Mouse (Mus musculus) MEL (cell line): ENCODE results near the gene Ylpm1. TPM values are rescaled to one million over a fixed set of nuclear protein-coding genes. Genes with fewer than 3 reads are reported as not detected.

Experiments
- DNase-seq: peaks from one replicate; pipeline ENCODE4 v3.0.0; 2011; ENCODE audit warnings: low read depth, low spot score
- H3K27ac ChIP-seq: 2 replicates; pipeline ENCODE4 v1.5.1; 2012; ENCODE audit warnings: low read depth, mild to moderate bottlenecking, control low read depth, low read length, moderate library complexity; ENCODE audit not compliant: control insufficient read depth
- H3K27me3 ChIP-seq, 2 experiments: fragments of 150-350 bp in 1 of 2; sonication (generic) in 1 of 2; 2 replicates each; pipeline ENCODE4 v1.6.1; 2012; ENCODE audit warnings: low read length in 2 of 2, mild to moderate bottlenecking in 2 of 2, improper control_type of control experiment in 1 of 2, moderate library complexity in 1 of 2; ENCODE audit not compliant: insufficient read depth in 2 of 2, control insufficient read depth in 1 of 2
- H3K36me3 ChIP-seq, 2 experiments: 2 replicates each; pipeline ENCODE4 v1.6.1; 2012 to 2014; ENCODE audit warnings: low read length in 2 of 2, improper control_type of control experiment in 1 of 2, inconsistent platforms in 1 of 2, mild to moderate bottlenecking in 1 of 2; ENCODE audit not compliant: insufficient read depth in 2 of 2, control insufficient read depth in 1 of 2
- H3K4me1 ChIP-seq, 2 experiments: fragments of 150-350 bp in 1 of 2; sonication (generic) in 1 of 2; 2 replicates each; pipeline ENCODE4 v1.6.1; 2012; ENCODE audit warnings: low read length in 2 of 2, improper control_type of control experiment in 1 of 2, mild to moderate bottlenecking in 1 of 2; ENCODE audit not compliant: insufficient read depth in 2 of 2, control insufficient read depth in 1 of 2
- H3K4me3 ChIP-seq, 2 experiments: fragments of 150-350 bp in 1 of 2; sonication (generic) in 1 of 2; 2 replicates each; pipeline ENCODE4 v1.5.1; 2012; ENCODE audit warnings: low read depth in 2 of 2, low read length in 2 of 2, mild to moderate bottlenecking in 2 of 2, moderate library complexity in 2 of 2, control low read depth in 1 of 2, improper control_type of control experiment in 1 of 2; ENCODE audit not compliant: control insufficient read depth in 1 of 2, insufficient read depth in 1 of 2
- H3K79me2 ChIP-seq: 2 replicates; pipeline ENCODE4 v1.6.1; 2012; ENCODE audit warnings: mild to moderate bottlenecking, low read length, moderate library complexity; ENCODE audit not compliant: control insufficient read depth, poor library complexity, insufficient read depth
- H3K9ac ChIP-seq: 2 replicates; pipeline ENCODE4 v1.6.1; 2012; ENCODE audit warnings: low read depth, mild to moderate bottlenecking, control low read depth, low read length, moderate library complexity; ENCODE audit not compliant: control insufficient read depth, poor library complexity, severe bottlenecking
- H3K9me3 ChIP-seq: fragments of 150-350 bp; sonication (generic); replicated peaks from 2 replicates; pipeline ENCODE4 v1.6.1; 2012; ENCODE audit warnings: mild to moderate bottlenecking, low read length, improper control_type of control experiment, moderate library complexity; ENCODE audit not compliant: insufficient read depth
- BHLHE40 ChIP-seq: IDR thresholded peaks from 2 replicates; pipeline ENCODE4 v1.6.1; 2012; ENCODE audit warnings: low read depth, mild to moderate bottlenecking, inconsistent platforms, low read length, improper control_type of control experiment, borderline replicate concordance
- CTCF ChIP-seq, 3 experiments: IDR thresholded peaks in 2 of 3; conservative IDR thresholded peaks in 1 of 3; 2 replicates each; pipeline ENCODE4 v1.5.1; 2011 to 2012; ENCODE audit warnings: low read length in 3 of 3, low read depth in 2 of 3, mild to moderate bottlenecking in 2 of 3, improper control_type of control experiment in 1 of 3, inconsistent platforms in 1 of 3, mixed read lengths in 1 of 3, moderate library complexity in 1 of 3; ENCODE audit not compliant: control insufficient read depth in 1 of 3, insufficient read depth in 1 of 3, poor library complexity in 1 of 3, severe bottlenecking in 1 of 3
- ELF1 ChIP-seq: IDR thresholded peaks from 2 replicates; pipeline ENCODE4 v1.6.1; 2014; ENCODE audit warnings: low read depth, mild to moderate bottlenecking, inconsistent platforms, low read length, improper control_type of control experiment, moderate library complexity
- EP300 ChIP-seq, 2 experiments: IDR thresholded peaks; 2 replicates each; pipeline ENCODE4 v1.6.1; 2011; ENCODE audit warnings: improper control_type of control experiment in 2 of 2, low read length in 2 of 2, low read depth in 1 of 2, mild to moderate bottlenecking in 1 of 2
- ETS1 ChIP-seq: IDR thresholded peaks from 2 replicates; pipeline ENCODE4 v1.6.1; 2012; ENCODE audit warnings: low read depth, mild to moderate bottlenecking, inconsistent platforms, low read length, improper control_type of control experiment, moderate library complexity
- GATA1 ChIP-seq: IDR thresholded peaks from 2 replicates; pipeline ENCODE4 v1.6.1; 2011; ENCODE audit warnings: low read depth, low read length, improper control_type of control experiment
- HCFC1 ChIP-seq: IDR thresholded peaks from 2 replicates; pipeline ENCODE4 v1.6.1; 2012; ENCODE audit warnings: low read depth, mild to moderate bottlenecking, inconsistent platforms, low read length, improper control_type of control experiment, moderate library complexity
- MAX ChIP-seq: IDR thresholded peaks from 2 replicates; pipeline ENCODE4 v1.6.1; 2011; ENCODE audit warnings: low read length, improper control_type of control experiment
- MEF2A ChIP-seq: IDR thresholded peaks from 2 replicates; pipeline ENCODE4 v1.6.1; 2014; ENCODE audit warnings: low read depth, mild to moderate bottlenecking, inconsistent platforms, low read length, improper control_type of control experiment; ENCODE audit not compliant: poor library complexity, insufficient replicate concordance, severe bottlenecking; ENCODE audit errors: extremely low read depth
- MXI1 ChIP-seq: IDR thresholded peaks from 2 replicates; pipeline ENCODE4 v1.6.1; 2011; ENCODE audit warnings: mild to moderate bottlenecking, low read depth, low read length, improper control_type of control experiment
- MYC ChIP-seq: IDR thresholded peaks from 2 replicates; pipeline ENCODE4 v1.6.1; 2011; ENCODE audit warnings: low read depth, mild to moderate bottlenecking, low read length, improper control_type of control experiment, moderate library complexity
- POLR2A ChIP-seq, 2 experiments: IDR thresholded peaks; 2 replicates each; pipeline ENCODE4 v1.6.1; 2011 to 2012; ENCODE audit warnings: low read length in 2 of 2, mild to moderate bottlenecking in 2 of 2, control low read depth in 1 of 2, improper control_type of control experiment in 1 of 2, low read depth in 1 of 2, moderate library complexity in 1 of 2; ENCODE audit not compliant: control insufficient read depth in 1 of 2, insufficient read depth in 1 of 2, poor library complexity in 1 of 2
- POLR2AphosphoS2 ChIP-seq: IDR thresholded peaks from 2 replicates; pipeline ENCODE4 v1.6.1; 2011; ENCODE audit warnings: low read length, improper control_type of control experiment
- RAD21 ChIP-seq: IDR thresholded peaks from 2 replicates; pipeline ENCODE4 v1.6.1; 2011; ENCODE audit warnings: mild to moderate bottlenecking, low read depth, low read length, improper control_type of control experiment
- RCOR1 ChIP-seq: IDR thresholded peaks from 2 replicates; pipeline ENCODE4 v1.6.1; 2012; ENCODE audit warnings: low read depth, mild to moderate bottlenecking, inconsistent platforms, low read length, improper control_type of control experiment
- SIN3A ChIP-seq: IDR thresholded peaks from 2 replicates; pipeline ENCODE4 v1.6.1; 2012; ENCODE audit warnings: low read length, improper control_type of control experiment, inconsistent platforms
- SMC3 ChIP-seq: IDR thresholded peaks from 2 replicates; pipeline ENCODE4 v1.6.1; 2011; ENCODE audit warnings: low read depth, low read length, improper control_type of control experiment
- TAL1 ChIP-seq: IDR thresholded peaks from 2 replicates; pipeline ENCODE4 v1.6.1; 2012; ENCODE audit warnings: mild to moderate bottlenecking, inconsistent platforms, low read length, moderate library complexity, mixed read lengths
- TCF12 ChIP-seq: IDR thresholded peaks from 2 replicates; pipeline ENCODE4 v1.6.1; 2014; ENCODE audit warnings: low read depth, mild to moderate bottlenecking, inconsistent platforms, low read length, improper control_type of control experiment, moderate library complexity
- USF1 ChIP-seq: IDR thresholded peaks from 2 replicates; pipeline ENCODE4 v1.6.1; 2014; ENCODE audit warnings: low read depth, mild to moderate bottlenecking, inconsistent platforms, low read length, improper control_type of control experiment, moderate library complexity
- USF2 ChIP-seq, 2 experiments: IDR thresholded peaks; 2 replicates each; pipeline ENCODE4 v1.6.1; 2011 to 2012; ENCODE audit warnings: improper control_type of control experiment in 2 of 2, low read length in 2 of 2, borderline replicate concordance in 1 of 2, inconsistent platforms in 1 of 2, low read depth in 1 of 2, mild to moderate bottlenecking in 1 of 2; ENCODE audit not compliant: insufficient read depth in 1 of 2
- ZNF384 ChIP-seq: IDR thresholded peaks from 2 replicates; pipeline ENCODE4 v1.6.1; 2012; ENCODE audit warnings: low read depth, mild to moderate bottlenecking, inconsistent platforms, low read length, improper control_type of control experiment
- polyA plus RNA-seq, 2 experiments: library from polyadenylated mRNA; stranded (reverse) in 1 of 2; unstranded in 1 of 2; fragments of >175 nt in 1 of 2; fragments of >200 nt in 1 of 2; gene quantifications; 2 replicates each; pipeline versions ENCODE4 v1.2.1 to v1.2.4; 2012; ENCODE audit warnings: low replicate concordance in 2 of 2, low read depth in 1 of 2; ENCODE audit not compliant: insufficient read length in 2 of 2, insufficient read depth in 1 of 2, missing spikeins in 1 of 2
- total RNA-seq: library from RNA; depleted of rRNA; stranded (reverse); fragments of 300-350 nt; gene quantifications from 2 replicates; pipeline ENCODE4 v1.2.3, GENCODE M21; 2012

The Ylpm1 gene
- total and polyA plus RNA-seq, 3 experiments = 16.9 to 41.8 (median 29.9) TPM

DNA sequence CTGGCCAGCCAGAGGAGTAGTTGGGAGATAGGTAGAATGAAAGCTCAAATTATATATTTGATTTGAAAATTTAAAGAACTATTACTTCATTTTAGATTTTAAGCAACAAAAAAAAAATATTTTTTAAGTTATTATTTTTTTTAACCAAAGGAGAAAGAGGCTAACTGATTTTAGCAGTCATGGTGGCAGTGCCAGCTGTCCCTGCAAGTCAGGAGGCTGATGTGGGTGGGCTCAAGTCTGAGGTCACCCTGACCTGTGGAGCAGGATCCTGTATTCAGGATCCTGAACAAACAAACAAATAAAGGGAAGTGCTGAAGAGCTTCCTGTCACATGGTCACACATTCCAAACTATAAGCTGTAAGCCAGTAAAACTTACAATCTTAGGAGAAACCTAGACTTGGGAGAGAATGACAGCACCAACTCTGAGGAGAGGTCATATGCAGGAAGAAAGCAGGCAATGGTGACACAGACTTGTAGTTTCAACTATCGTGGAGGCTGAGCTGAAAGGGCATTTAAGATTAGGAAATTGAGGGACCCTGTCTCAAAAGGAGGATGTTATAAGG, 37.2 kb upstream of the Ylpm1 start:
- DNase-seq = no peak
- H3K9me3 ChIP-seq = no peaks in the 10 kb centered on the region
- no peak overlapping the region; the same call in 1 of the 2 replicates for H3K9ac ChIP-seq
- H3K27me3 ChIP-seq = no peaks in the 10 kb centered on the region
- H3K4me3 ChIP-seq = no peak overlapping the region
- H3K36me3 ChIP-seq = peaks cover 13 to 32% of the 10 kb centered on the region in 2 experiments
- H3K79me2 ChIP-seq = peaks cover 9% of the 10 kb centered on the region
- TF ChIP-seq USF1 (peak; percentile 68), USF2 (IDR thresholded peaks at IDR 0.05; ENCODE audit: borderline replicate concordance in 1 of 2, insufficient read depth in 1 of 2, low read depth in 1 of 2, low read length in 2 of 2) (0 out of 4 replicates have a peak, but pooled peaks of 1 of the 2 experiments have one; percentile 17), CTCF (IDR thresholded peaks at IDR 0.05 in 2 of 3, conservative IDR thresholded peaks at IDR 0.05 in 1 of 3; ENCODE audit: control insufficient read depth in 1 of 3, insufficient read depth in 1 of 3, low read depth in 2 of 3, low read length in 3 of 3, poor library complexity in 1 of 3, severe bottlenecking in 1 of 3) (no peak)
- TF ChIP-seq, all 39 proteins: peak for 2
- Histone ChIP-seq H3K4me1 (peaks cover 25 to 31% of the 10 kb centered on the region in 2 experiments), H3K27ac (peak overlapping the region; percentile 67; the same call in 1 of the 2 replicates)

DNA sequence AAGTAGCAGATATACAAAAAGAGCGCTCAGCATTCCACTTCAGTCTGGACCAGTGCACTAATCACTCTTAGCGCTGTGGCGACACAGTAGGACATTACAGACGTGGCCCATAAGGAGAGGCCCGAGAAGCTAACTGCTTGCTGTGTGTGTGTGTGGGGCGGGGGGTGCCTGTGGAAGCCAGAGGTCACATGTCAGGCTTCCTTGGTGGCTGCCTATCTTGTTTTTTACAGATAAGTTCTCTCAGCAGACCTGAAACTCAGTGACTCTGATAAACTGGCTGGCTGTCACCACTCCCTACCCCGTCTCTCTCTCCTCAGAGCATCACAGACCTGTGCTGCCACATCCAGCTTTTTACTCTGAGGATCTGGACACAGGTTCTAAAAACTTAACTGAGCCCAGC, 33.5 kb upstream of the Ylpm1 start:
- Histone ChIP-seq H3K9me3 (no peaks in the 10 kb centered on the region), H3K27me3 (no peaks in the 10 kb centered on the region), H3K4me1 (peaks cover 30 to 31% of the 10 kb centered on the region in 2 experiments), H3K79me2 (peaks cover 15% of the 10 kb centered on the region), H3K9ac (peak overlapping the region; percentile 58), H3K27ac (peak overlapping the region; percentile 84), H3K4me3 (peak overlapping the region; percentile 23 to 37), H3K36me3 (peaks cover 4 to 45% of the 10 kb centered on the region in 2 experiments; a peak in 3 of 4 replicates)
- TF ChIP-seq USF1 (peak; percentile 92), TCF12 (peak; percentile 92), EP300 (IDR thresholded peaks at IDR 0.05; ENCODE audit: low read depth in 1 of 2, low read length in 2 of 2) (peak; percentile 79 to 86), SMC3 (no peak), ZNF384 (0 out of 2 replicates have a peak, but pooled peaks have one; percentile 19), MYC (peak; percentile 50; the same call in 1 of the 2 replicates), USF2 (IDR thresholded peaks at IDR 0.05; ENCODE audit: borderline replicate concordance in 1 of 2, insufficient read depth in 1 of 2, low read depth in 1 of 2, low read length in 2 of 2) (0 out of 4 replicates have a peak, but pooled peaks of 1 of the 2 experiments have one; percentile 34), MXI1 (peak; percentile 51; the same call in 1 of the 2 replicates), MAX (peak; percentile 33), ELF1 (no peak), MEF2A (no peak), TAL1 (peak; percentile 73), GATA1 (peak; percentile 83), BHLHE40 (peak; percentile 86; the same call in 1 of the 2 replicates), RCOR1 (peak; percentile 78), HCFC1 (0 out of 2 replicates have a peak, but pooled peaks have one; percentile 22), RAD21 (no peak), POLR2A (IDR thresholded peaks at IDR 0.05; ENCODE audit: control insufficient read depth in 1 of 2, insufficient read depth in 1 of 2, low read depth in 1 of 2, low read length in 2 of 2, poor library complexity in 1 of 2) (no peak), SIN3A (peak; percentile 71), POLR2AphosphoS2 (peak; percentile 68; the same call in 1 of the 2 replicates), ETS1 (peak; percentile 81)
- peak; percentile 82 for DNase-seq
